Mouse (Mus musculus) cerebellum, adult 18-20 months (tissue): ENCODE data around the gene Syt5.
"Not testable (repeated sequence)": the region's sequence is repeated elsewhere in the genome, so short reads cannot be mapped to it uniquely, and the experiment has no call there.

ENCODE experiments used
- DNase-seq, 2 experiments: peaks; one replicate each; pipeline ENCODE4 v3.0.0; 2021

Syt5 gene

DNA sequence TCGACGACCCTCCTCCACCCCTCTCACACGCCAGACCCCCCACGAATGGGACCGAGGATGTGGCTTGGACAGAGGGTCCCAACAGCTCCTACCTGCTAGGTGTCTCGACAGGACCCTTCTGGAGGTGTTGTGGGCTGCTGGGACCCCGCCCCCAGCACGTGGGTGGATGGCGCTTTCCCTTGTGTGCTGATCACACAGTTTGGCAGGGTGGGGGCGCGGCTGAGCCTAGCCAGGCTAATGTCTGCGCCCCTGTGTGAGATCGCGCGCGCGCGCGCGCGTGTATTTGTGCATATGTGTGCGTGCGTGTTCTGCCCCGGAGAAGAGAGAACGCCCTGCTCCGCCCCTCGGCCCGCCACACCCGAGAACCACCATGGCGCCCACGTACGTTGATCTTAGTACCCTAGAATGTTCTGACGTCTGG is at the start of gene Syt5:
TSS of gene Syt5 (minus strand) at position 321 of the 421 bp plus-strand sequence.
- peak; percentile 37 to 46 for DNase-seq

DNA sequence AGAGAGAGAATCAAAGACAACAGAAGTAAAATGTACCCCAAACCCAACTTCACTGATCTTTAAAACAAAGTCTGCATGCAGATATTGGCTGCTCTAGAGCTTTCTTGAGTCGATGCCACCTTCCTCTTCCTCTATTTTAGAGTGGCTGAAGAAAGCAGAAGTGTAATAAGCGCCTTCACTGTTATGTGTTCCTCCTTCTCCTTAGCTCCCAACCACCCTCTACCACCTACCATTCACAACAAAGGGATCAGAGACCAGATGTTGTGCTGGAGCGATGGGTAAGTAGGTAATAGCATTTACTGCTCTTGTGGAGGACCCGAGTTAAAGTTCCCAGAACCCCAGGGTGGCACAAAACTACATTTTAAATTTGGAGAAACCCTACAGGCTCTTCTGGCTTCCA is 49.7 kb upstream of the Syt5 start:
- DNase-seq: not testable (repeated sequence)

DNA sequence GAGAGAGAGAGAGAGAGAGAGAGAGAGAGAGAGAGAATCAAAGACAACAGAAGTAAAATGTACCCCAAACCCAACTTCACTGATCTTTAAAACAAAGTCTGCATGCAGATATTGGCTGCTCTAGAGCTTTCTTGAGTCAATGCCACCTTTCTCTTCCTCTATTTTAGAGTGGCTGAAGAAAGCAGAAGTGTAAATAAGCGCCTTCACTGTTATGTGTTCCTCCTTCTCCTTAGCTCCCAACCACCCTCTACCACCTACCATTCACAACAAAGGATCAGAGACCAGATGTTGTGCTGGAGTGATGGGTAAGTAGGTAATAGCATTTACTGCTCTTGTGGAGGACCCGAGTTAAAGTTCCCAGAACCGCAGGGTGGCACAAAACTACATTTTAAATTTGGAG is 34.1 kb upstream of the Syt5 start:
- DNase-seq: not testable (repeated sequence)

DNA sequence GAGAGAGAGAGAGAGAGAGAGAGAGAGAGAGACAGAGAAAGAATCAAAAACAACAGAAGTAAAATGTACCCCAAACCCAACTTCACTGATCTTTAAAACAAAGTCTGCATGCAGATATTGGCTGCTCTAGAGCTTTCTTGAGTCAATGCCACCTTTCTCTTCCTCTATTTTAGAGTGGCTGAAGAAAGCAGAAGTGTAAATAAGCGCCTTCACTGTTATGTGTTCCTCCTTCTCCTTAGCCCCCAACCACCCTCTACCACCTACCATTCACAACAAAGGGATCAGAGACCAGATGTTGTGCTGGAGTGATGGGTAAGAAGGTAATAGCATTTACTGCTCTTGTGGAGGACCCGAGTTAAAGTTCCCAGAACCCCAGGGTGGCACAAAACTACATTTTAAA is 25.0 kb upstream of the Syt5 start:
- DNase-seq: not testable (repeated sequence)

DNA sequence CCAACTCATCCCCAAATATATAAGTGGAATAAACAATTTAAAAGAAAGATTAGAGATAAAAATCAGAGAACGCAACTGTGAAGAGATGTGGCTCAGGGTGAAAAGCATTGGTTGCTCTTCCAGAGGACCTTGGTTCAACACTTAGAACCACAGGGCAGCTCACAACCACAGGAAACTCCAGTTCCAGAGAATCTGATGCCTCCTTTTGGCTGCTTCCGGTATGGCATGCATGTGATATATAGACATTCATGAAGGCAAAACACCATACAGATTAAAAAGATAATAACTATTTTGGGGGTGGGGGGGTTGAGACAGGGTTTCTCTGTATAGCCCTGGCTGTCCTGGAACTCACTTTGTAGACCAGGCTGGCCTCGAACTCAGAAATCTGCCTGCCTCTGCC is 15.3 kb upstream of the Syt5 start:
- DNase-seq: no peak

DNA sequence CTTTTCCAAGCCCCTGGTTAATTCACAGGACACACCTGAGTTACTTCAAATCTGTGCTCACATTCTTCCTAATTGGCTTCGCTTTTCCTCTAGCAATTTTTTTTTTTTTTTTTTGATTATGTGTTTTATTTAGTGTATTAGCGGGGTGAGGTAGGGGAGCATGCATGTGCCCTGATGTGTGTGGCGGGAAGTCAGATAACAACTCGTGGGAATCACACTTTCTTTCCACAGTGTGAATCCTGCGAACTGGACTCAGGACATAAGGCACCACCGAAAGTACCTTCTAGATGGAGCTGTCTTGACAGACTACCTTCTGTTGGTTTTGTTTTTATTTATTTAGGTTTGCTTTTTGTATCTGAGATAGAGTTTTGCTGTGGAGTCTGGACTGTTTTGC is 9.8 kb upstream of the Syt5 start:
- DNase-seq: no peak

DNA sequence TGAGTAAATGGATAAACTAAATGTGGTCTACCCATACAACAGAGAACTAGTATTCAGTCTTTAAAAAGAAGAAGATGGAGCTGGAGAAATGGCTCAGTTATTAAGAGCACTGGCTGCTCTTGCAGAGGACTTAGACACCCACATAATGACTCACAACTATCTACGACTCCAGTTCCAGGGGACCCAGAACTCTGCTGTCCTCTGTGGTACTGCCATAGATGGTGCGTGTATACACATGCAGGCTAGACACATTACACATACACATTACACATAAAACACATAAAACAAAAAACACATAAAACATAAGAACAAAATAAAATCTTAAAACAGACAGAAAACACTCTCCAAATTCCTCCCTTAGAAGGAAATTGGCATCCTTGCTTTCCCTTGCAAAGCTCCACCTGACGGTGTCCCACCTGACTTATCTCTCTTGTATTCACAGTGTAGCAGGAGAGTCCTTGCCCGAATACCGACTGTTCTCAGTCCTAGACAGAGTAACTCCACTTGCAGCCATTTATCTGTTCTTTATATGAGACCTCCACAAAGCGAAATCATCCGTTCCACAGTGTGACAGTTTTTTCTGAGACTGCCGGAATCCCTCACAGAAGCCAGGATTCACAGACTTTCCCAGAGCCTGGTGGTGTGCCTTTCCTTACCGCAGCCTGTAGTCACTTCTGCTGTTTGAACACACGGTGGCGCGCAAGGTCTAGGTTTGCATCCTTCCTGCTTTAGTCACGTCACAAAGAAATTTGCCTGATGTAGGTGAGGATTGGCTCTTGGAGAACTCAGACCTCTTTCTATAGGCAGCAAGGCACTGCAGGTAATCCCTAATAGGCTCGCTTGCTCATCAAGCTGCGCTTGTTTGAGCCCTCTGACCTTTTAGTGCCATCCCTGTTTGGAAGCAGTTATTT is 9.2 kb upstream of the Syt5 start:
- peak; percentile 85 to 87 for DNase-seq

DNA sequence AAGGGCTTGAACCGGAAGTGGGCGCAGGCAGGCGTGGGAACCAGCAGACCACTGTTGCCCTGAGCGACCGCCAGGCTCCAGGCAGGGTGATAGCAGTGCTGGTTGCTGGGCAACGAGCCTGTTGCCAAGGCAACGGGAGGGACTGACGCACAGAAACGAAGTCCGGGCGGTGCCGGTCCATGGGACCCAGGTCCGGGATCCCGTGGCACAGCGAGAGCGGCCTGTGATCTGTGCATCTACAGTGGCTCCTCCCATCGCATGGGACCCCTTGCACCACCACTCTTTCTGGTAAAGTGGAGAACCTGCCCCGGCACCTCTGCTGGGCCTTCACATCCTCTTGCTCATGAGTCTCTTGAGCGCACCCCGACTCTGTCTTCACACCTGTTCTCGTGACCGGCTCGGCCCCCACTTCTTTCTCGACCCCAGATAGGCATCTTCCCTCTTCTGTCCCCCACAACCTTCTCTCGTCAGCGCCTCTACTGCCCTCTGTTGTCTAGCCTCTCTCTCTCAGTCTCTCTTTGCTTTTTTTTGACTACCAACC is 680 bp downstream of the Syt5 start:
- DNase-seq: peak; percentile 87 to 88

DNA sequence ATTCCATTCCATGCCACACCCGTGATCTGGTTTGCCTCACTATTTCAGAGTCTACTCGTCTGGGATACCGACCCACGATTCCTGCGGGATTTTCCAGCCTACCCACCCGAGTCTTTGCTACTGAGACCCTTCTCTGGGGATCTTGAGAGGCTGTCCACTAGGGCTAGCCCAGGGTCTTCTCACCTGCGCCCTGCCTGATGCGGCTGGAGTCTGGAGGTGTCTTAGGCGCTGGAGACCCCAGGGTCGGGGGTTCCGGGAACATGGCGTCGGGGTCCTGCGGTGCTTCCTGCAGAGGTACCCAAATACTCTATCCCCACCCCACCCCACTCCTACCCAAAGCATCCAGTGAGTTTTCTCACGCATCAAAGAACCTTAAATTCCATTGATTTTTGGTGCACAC is 1.3 kb downstream of the Syt5 start:
- DNase-seq: no peak

DNA sequence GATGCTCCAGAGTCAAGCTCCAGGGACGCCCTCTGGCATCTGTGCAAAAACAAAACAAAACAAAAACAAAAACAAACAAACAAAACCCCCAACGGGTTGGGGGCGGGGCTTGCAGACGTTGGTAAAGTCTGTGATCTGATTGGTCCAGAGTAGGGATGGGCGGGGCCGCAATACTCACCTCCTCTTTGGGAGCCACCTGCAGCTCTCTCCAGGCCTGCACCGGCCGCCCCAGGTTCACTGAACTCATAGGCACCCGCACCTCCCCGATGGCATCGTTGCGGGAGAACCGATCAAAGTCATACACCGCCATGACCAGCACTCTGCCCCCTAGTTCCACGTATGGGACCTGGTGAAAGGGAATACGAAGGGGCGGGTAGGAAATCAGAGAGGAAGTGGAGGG is 5.3 kb downstream of the Syt5 start:
- DNase-seq: no peak

DNA sequence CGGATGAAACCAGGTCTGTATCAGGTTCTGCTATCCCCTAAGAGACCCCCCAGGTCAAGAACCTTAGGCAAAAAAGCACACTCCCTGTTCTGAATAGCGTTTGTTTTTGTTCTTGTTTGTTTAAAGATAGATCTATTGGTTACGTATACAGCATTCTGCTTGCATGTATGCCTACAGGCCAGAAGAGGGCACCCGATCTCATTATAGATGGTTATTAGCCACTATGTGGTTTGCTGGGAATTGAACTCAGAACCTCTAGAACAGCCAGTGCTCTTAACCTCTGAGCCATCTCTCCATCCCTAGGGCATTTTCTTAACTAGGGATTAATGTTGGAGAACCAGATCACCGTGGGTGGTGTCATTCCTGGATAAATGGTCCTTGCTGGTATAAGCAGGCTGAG is 6.0 kb downstream of the Syt5 start:
- DNase-seq: no peak

DNA sequence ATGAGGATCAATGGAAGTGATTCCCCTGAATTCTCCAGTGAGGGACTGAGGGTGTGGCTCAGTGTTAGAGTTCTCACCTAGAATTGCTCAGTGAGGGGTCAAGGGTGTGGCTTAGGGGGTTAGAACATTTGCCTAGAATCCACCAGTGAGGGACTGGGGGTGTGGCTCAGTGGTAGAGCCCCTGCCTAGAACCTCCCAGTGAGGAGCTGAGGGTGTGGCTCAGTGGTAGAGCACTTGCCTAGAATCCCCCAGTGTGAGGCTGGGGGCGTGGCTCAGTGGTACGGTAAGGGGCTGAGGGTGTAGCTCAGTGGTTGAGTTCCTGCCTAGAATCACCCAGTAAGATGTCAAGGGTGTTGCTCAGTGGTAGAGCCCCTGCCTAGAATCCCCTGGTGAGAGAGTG is 8.3 kb downstream of the Syt5 start:
- no peak for DNase-seq

DNA sequence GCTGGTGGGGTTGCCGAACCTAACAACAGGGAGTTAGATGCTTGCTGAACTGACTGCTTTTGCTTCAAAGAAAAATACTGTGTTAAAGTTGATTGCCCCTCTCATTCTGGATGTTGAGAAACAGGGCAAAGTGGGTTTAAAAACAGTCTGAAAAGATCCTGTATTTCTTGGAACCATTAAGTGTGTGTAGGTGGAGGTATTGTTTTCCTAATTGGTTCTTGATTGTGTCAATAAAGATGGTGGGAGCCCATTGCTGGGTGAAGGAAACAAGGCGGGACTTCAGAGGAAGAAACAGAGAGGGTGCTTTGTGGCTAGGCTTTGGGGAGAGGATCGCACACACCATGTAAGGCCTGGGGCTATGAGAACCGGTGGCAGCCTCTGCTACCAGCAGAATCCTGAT is 10.2 kb downstream of the Syt5 start:
- DNase-seq: no peak

DNA sequence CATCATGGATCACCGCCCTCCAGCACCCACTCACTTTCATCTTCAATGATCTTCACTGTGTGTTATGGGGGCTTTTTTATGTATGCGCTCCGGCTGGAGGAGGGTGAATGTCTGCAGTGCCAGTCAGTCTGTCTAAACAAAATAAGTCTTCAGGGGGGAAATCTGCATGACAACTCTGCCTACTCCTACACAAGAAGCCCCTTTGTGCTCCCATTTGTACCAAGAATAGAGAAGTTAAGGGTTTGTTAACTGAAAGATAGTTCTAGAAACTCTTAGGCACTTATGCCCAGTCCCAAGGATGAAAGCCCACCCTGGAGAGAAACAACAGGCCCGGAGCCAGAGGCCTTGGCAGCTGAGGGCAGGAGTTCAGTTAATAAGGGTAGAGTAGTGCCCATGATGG is 11.0 kb downstream of the Syt5 start:
- no peak for DNase-seq

DNA sequence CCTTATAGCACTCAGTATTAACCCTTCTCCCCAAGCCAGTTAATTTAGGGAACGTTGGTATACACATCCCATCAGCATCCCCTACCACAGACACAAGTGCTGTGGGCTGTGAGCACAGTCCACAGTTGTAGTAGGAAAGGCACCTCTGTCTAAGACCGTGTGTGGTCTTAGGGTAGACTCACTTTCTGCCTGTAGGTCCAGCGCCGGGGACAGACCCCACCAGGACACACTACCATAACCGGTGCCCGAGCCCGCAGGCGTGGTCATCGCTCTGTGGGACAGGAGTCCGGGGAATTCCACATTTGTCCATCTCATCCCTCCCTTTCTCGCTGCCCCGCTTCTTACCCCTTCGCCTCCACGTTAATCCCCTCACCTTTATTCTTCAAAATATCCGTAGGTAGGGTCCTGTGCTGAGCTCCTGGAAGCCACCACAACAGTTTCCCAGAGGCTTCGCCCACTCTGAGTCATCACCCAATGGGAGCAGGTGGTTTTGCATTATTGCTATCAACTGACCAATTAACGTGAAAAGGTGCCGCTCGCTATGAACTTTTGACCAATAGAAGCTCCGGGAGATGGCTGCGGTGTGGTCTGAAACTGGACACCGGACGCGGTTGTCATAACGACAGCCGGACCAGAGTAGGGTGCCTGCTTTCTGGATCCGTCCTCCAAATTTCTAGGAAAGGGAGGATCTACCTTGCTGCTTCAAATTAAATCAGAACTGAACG is 15.2 kb downstream of the Syt5 start, which contains the start of gene Dnaaf3:
TSS of gene Dnaaf3 (minus strand) at position 449 of the 725 bp plus-strand sequence.
- no peak for DNase-seq

DNA sequence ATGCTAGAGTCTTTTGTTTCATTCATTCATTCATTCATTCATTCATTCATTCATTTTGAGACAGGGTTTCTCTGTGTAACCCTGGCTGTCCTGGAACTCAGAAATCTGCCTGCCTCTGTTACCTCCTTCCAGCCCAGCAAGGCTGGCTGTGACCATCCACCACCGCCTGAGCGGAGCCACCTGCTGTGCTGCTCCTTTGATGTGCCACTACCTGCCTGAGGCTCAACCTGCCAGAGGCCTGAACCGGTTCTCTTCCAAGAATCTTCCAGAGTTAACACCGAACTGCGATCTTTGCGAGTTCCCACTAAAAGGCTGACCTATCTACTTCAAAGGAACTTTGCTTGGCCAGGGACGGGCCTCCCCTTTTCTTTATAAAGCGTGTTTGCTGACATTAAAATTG is 17.2 kb downstream of the Syt5 start:
- DNase-seq: not testable (repeated sequence)

DNA sequence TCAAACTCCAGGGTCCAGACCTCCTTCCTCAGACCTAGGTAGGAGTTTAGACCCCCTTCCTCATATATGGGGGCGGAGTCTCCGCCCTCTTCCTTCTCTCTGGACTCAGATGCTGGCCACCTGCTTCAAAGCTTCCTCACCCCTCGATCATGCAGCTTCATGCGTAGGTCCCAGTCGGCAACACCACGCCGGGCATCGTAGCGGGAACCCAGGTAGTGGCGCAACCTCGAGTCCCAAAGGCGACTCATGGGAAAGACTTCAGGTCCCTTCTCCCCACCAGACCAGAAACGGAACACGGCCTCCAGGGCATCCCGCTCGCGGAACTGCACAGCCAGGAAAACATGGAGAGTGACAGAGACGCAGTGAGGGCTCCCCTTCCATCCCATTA is 20.0 kb downstream of the Syt5 start:
- no peak for DNase-seq

DNA sequence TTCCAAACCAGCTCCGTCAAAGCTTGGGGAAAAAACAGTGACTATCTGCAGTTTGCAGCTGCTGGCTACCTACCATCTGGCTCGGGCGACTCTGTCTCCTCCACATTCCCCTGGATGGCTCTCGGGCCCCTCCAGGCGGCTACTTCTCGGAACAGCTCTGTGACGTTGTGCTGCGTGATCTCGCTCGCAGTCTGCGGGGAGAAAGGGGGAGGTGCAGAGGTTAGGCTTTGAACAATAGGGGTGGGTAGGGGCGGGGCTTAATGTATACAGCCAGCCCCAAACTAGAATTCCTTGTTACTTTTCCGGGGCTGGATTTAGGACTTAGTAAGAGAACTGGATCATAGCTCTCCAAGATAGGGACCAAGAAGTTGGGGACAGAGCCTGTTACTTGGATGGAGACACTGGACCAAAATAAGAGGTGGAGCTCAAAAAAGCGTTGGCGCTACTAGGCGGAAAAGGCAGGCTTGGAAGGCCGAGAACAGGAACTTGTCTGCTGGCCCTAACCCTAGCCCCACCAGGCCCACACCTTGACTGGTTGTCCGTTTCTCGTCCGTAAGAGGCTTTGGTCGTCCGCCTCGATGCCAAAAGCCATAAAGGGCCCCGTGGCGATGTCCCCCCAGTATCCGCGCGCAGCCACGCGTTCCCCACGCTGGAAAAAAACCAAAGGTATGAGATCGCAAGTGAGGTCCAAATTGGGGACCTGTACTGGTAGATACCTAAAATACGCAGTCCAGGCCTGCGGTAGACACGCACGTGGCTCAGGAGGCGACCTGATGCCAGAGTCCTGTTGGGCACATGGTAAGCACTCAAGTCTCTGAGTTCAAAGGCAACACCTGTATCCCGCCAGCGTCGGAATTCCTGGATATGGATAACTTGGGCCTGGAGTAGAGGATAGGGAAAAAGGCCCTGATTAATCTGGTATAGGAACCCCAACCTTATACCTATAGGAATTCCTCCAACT is 20.7 kb downstream of the Syt5 start:
- peak; percentile 67 to 80 for DNase-seq

DNA sequence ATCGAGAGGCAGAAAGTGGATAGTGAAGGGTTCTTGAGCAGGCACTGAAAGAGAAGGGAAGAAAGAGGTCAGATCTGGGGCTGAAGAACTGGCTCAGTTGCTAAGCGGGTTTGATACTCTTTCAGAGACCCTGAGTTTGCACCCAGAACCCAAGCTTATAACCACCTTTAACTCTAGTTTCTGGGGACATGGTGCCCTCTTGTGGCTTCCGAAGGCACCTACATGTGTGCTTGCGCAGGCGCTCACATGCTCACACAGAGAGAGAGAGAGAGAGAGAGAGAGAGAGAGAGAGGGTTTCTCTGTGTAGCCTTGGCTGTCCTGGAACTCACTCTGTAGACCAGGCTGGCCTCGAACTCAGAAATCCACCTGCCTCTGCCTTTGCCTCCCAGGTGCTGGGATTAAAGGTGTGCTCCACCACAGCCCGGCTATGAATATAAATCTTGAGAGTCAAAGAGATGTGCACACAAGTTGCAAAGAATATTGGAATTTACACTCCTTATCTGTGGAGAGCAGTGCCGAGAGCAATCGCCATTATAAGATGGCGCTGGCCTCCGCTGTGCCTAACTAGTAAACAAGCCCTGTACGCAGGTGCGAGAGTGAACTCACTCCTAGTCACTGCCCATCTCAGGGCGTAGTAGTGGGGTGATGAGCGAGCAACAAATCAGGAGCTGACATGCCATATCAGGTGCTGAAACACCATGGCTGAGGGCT is 23.0 kb downstream of the Syt5 start, which contains the start of gene Tnni3:
TSS of gene Tnni3 (minus strand) at position 18 of the 711 bp plus-strand sequence.
- DNase-seq: peak; percentile 42 to 54

DNA sequence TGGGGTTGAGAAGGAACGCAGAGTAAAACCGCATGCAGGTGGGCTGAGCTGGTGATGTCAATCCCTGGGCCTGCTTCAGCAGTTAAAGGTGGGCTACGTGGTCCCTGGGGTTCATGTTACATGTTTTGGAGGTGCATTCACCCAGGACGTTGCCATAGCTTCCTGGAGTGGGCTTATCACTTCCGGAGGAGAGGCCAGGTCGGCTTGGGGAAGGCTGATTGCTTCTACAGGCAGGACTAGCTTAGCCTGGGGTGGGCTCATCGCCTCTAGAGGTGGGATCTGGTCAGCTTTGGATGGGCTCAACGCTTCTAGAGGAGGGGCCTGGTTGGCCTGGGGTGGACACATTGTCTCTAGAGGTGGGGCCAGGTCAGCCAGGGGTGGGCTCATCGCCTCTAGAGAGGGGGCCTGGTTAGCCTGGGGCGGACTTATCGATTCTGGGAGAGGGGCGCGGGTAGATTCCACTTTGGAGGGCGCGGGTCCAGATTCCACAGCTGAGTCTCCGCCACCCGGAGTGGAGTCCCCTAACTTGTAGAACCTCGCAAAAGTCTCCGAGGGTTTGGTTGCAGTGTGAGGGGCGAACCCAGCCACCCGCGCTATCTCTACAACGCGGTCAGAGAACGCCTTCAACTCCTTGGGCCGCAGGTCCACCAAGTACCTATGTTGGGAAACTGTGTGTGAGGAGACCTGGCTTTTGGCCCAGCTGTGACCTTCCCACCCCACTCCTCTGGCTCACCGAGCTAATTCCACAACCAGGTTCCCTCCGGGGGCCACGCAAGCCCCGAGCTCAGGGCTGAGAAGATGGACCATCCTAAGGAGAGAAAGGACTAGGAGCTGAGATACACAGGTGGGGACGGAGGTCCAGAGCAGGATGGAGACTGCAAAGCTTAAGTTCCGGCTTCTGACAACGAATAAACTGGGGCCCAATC is 23.9 kb downstream of the Syt5 start:
- no peak for DNase-seq

DNA sequence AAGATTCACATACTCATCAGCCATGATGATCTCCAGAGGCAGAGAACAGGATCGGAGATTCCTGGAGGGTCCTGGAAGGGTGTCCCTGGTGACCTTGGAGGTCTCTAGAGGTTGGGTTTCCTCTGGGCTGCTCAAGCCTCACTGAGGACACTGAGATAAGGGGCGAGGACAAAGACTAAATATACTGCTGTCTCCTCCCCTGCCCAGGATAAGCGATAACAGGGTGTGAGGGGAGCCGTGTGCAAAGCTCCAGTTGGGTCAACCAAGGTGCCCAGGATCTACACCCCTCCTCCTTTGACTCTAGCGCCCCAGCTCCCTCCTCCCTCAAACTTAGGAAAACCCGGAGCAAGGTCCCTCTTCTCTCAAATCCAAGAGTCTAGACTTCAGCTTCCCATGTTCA is 25.0 kb downstream of the Syt5 start:
- DNase-seq: no peak
